Mouse (Mus musculus): ENCODE results near the gene R3hdm2. TPM values are rescaled to one million over a fixed set of nuclear protein-coding genes. Genes with fewer than 3 reads are reported as not detected.

R3hdm2 gene
- total RNA-seq (2021): 122 and 149 TPM in 2 replicates
- long read RNA-seq, partial matches to known transcripts: 14 of 15 reads
- long read RNA-seq, other reads (novel, unspliced or antisense): 1 of 15 reads

DNA sequence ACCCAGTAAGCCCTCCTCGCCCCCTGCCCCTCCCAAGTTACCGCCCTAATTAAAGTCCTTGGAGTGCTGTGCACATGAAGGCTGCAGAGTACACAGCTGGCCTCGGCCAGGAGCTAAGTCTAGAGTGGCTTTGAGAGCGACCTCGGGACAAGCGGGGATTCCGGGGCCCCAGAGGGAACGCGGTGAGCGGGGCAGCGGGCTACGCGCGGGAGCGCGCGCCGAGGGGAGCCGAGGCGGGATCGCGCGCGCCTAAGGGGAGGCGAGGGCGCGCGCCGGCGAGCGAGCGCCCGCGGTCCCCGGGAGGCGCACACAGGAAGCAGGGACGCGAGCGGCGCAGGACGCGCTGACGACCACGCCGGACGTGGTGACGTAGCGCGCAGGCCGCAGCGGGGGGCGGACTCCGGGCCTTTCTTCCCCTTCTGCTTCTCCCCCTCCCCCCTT, at the start of gene R3hdm2:
TSS of gene R3hdm2 (plus strand) at position 77 of the 441 bp plus-strand sequence.
- DNase-seq: peak; percentile 92

DNA sequence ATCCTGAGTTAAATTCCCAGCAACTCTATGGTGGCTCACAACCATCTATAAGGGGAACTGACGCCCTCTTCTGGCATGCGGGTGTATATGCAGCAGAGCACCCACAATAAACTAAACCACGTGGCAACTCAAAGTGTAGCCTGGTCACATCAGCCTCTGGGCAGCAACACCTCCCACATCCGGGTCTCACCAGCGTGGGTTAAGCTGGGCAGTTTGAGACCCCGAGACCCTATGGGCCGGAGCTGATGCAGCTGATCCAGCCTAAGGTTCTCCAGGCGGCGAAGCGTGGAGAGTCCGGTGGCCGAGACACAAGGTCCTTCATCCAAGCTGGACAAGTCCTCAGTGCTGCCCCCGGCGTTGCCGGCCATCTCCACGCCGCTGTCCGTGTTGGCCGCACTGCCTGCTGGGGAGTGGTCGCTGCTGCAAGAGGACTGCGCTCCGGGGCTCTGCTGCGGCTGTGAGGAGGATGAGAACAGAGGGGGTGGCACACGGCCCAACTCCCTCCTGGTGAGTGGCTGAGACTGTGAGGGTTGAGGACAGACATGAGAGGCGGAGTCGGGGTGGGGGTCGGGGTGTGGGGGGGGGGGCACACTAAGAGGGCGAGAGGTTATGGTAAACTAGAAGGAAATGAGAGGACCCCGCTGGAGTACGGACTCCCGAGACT, 47.8 kb upstream of the R3hdm2 start:
- DNase-seq: no peak

DNA sequence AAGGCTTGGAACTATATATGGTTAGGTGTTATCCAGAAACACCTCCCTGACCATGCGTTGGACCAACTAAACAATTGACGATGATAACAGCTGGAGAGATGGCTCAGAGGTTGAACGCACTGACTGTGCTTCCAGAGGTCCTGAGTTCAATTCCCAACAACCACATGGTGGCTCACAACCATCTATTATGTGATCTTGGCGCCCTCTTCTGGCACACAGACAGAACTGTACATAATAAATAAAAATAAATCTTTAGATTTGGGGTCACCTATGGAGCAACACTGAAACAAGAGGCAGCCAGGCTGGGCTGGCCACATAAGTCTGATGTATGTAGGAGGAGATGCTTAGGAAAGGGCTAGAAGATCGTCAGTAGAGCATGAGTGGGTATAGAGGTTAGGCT, 47.0 kb upstream of the R3hdm2 start:
- DNase-seq: no peak

DNA sequence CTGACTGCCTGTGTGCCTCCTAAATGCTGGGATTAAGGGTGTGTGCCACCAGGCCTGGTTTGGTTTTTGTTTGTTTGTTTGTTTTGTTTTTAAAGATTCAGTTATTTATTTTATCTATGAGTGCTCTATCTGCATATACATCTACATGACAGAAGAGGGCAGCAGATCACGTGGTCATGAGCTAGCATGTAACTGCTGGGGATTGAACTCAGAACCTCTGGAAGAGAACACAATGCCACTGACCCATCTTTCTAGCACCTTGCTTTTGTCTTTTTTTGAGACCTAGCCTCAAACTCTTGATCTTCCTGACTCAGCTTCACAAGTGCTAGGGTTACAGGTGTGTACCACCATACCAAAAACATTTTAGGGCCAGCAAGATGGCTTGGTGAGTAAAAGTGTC, 44.9 kb upstream of the R3hdm2 start:
- no peak for DNase-seq

DNA sequence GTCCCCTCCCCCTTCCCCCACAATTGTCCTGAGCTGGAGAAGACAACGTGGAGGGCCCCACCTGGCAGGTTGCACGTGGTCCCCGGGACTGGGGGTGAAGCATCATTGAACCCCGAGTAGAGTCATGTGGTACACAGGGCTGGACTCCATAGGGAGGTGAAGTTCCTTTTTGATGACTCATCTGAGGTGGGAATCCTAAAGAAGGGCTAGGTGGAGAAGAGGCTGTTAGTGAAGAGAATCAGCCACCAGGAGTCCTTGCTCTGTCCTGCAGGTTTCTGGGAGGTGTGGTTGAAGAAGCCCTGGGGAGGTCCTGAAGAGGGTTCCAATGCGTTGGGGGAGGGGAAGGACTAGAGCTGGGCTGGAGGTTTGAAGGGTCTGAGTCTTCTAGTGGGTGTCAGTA, 43.2 kb upstream of the R3hdm2 start:
- DNase-seq: no peak

DNA sequence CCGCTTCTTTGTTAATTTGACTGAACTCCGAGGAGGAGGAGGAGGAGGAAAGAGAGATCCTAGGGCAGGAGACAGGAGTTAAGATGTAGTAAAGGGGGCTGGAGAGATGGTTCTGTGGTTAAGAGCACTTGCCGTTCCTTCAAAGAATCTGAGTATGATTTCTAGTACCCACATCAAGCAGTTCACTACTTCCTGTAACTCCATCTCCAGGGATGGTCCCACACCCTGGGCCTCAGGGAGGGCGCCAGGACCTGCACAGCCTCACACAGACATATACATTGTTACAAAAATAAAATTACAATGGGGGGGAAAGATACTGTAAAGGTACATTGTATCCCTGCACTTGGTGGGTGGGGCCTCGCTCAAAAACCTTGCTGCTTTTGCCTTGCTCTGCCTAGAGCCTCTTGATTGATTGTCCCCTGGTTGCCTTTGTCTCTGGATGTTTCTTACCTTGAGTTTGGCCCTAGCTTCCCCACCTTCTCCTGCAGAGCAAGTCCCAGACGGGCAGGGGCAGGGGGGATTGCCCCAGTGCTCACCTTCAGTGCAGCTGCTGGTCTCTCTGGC, 42.5 kb upstream of the R3hdm2 start:
- DNase-seq: no peak

DNA sequence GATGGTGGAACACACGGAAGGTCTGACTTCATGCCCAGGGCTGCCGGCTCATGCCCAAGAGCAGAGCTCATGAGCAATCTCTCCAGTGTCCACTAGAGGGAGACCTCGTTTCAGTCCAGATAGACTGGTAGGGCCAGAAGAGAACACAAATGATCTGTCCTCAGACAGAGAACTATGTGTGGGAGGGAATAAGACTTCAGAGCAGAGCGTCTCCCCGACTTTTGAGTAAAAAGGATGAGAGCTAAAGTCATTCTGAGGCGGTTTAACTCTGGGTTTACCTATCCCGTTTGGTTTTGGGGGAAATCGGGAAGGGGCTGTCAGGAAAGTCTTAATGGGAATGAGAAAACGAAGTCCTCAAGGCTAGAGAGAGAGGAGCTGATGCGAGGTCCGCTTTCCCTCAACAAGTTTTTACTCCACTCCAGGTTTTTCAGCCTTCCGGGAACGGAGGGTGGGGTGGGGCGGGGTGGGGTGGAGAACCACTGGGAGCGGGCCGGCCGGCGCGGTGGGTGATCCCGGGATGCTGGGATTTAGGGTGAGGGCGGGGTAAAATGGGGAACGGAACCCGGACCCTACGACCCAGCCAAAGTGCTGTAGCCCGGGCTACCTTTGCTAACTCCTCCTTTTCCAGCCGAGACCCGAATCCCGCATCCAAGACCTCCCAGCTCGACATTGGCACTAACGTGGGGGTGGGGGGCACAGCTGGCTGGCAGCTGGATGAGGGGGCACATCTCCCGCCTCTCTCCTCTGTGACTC, 41.0 kb upstream of the R3hdm2 start:
- peak; percentile 73 for DNase-seq

DNA sequence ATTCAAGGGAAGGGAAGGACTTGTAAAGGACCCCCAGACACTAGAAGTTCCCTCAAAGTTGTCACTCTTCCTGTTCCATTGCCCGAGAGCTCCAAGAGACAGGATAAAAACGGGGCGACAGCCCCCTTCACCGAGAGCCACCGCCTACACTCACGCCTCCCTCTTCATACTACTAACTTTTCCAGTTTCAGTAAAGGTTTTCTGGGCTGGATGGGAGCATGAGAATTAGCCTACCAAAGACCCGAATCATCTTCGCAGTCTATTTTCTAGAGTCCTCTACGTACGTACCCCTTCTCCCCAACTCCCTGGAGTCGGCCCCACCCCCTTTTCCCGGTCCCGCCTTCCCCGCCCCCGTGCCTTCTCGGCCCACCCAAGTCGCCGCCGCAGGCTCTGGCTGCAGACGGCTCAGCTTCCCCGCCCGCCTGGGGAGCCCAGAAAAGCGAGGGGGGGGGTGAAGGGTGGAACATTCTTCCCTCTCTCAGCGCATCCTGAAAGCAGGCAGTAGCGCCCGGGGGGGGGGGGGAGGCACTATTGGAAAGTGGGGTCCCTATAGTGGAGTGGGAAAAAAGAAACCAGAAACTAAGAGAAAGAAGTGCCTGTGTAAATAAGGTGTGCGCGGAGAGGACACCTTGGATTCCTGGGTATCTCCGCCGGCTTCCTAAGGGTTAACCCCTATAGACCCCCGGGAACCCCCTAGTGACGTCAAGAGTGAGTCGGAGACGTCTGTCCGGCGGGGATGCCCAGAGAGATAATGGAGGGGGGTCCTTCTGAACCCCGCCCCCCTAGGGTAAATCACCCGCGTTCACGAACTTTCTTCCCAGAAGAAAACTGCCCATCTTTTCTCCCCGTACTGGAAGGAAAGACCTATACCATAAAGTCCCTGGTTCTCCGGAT, 40.2 kb upstream of the R3hdm2 start:
- peak; percentile 61 for DNase-seq

DNA sequence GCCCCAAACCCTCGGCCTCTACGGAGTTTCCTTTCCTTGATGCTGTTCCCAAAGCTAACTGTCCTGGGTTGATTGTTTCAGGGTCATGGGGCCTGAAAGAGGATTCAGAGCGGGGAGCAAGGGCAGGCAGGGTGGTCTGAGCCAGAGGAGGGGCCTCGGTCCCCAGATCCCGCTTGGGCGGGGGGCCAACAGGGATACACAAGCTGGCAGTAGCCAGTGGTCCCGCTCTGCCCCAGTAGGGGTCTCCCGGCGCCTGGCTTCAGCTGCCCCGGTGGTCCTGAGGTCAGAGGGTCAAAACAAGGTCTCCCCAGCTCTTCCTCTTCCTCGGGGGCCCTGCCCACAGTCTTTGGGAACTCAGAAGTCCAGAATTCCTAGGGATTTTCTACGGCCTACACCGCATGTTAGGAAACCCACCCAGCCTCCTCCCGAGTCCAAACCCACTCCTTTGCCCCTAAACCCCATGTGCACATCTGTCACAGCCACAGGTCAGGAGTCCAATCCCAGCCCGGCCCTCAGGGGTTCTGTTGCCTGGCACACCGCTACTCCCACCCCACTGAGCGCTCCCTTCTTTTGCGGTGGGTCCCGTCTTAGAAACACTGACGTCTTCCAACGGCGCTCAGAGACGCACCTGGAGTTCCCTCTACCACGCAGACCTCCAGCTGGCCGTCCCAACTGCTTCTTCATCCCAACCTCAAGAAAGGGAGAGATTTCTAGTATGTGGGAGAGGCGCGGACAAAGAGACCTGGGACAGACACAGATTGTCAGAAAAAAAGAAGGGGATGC, 39.4 kb upstream of the R3hdm2 start:
- no peak for DNase-seq

DNA sequence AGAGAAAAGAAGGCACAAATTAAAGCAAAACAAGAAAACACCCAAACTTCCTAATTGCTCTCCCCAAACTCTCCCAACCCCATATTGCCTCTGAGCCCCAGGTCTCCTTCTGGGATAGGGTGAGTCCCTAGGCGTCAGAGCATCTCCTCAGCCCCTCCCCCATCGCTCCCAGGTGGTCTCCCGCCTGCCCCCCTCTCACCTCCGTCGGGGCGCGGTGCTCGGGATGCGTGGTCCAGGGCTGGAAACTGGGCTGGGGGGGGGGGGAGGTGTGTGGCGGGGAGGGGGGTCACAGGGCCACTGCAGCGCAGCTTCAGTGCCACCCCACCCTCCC, 38.8 kb upstream of the R3hdm2 start:
- DNase-seq: no peak

DNA sequence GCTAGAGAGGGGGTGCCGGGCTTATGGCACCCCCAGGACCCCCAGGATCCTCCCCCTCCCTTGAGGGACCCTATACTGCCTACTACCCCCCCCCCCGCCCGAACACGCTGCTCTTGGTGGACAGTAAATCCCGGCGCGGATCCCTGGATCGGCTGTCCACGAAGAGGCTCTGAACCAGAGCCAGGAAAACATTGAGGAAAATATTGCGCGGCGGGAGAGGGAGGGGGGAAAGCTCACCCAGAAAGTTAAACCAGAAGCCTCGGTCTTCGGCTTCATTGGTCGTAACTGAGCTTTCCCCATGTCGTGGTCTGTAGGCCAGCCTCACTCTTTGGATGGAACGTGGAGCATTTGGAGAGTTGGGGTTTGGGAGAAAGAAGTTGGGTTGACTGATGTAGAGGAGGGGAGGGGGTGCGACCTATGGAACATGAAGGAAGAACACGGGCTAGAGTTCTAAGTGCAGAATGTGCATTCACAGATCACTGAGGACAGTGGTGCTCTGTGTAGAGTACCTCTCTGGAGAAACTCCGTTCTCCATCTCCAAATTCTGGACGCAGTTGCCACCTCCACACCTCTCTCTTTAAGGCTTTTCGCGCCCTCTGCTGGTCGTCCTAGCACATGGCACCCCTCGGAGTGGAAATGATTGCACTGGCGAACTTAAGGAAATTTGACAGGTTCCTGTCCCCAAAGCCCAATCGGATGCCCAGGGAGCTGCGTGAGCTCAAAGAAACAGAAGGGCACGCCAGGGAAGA, 38.1 kb upstream of the R3hdm2 start, which contains the start of gene Gli1:
TSS of gene Gli1 (minus strand) at position 84 of the 749 bp plus-strand sequence.
- DNase-seq: peak; percentile 82

DNA sequence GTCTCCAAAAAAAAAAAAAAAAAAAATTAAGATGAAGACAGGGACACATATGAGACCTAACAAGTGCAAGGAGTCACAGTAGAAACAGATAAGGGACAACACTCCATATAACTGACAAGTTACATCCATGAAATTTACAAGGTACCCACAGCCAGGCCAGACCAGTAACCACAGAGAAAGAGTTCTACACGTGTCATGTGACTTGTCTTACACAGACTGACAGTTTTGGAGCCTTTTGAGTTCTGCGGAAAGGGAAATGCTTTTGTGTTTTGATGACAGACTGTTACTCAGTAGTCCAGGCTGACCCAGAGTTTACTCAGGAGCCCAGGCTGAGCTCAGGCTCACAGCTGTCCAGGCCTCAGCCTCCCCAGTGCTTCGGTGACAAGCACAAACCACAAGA, 37.1 kb upstream of the R3hdm2 start:
- no peak for DNase-seq

DNA sequence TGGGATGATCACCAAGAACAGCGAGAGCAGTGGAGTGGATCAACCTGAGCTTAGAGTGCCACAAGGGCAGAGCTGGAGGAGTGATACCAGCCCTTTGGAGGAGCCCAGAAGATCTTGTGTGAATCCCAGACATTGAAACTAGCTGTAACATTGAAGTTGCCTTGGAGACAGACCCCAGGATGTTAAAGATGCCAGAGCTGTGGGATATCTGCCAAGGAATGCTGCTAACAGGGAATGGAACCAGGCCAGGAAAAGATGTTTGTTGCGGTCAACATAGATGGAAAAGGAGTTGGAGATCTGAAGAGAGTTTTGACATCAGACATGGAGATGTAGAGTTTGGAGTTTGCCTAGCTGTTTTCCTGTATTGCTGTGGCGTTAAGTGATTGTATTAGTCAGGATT, 34.0 kb upstream of the R3hdm2 start:
- no peak for DNase-seq

DNA sequence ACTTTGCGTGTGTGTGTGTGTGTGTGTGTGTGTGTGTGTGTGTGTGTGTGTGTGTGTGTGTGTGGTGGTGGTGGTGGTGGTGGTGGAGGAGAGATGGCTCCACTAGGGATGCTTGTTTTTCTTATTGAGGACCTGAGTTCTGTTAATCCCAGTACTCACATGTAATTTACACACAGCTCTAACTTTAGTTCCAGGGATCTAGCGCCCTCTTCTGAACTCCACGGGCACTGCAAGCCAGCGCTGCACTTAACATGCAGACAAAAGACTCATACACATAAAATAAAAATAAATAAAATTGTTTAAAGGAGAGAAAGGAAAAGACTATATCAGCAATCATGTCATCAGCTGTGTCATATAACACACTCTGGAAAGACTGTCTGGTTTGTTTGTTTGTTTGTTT, 31.2 kb upstream of the R3hdm2 start:
- DNase-seq: no peak

DNA sequence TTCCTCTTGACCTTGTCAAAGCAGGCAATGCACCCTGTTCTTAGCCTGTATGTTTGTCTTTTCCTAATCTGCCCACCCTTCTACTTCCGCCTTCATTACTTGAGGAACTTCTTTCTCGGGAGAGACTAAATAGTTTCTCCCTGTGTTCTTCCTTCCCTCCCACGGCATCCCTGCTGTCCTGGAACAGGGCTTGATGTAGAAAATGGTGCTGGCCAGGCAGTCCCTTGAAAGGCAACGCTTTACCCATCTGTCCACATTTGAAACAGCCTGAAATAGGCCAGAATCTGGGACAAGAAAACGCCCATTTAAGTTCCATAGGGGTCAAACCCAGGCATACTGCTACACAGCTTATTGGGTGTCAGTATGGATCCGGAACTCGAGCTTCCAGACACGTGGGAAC, 30.3 kb upstream of the R3hdm2 start:
- no peak for DNase-seq

DNA sequence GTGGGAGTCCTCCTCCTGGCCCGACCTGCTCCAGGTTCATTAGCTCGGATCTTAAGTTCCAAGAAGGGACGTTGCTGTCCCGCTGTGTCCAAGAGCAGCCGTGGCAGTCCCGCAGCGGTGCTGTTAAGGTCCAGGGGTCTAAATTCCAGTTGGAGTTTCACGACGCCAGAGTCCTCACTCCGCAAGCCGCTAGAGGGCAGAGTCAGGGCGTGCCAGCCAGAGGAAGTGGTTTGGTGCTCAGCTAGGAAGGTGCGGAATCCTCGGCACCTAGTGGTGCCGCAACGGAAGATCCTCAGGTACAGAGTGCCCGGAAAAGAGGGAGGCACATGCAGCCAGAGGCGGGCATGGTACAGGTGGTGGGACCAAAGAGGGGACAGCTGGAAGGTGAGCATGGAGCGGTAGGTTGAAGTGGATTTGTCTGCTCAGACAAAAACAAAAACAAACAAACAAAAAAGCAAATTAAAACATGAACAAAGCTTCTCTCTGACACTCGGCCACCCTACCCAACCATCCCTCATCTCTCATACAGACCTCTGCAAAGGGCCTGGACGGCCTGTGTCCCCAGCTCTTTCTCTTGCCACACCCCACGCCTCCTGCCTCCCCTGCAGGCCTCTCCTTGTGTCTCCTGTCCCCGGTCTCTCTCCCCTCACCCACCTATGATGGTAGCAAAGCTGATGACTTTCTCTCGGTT, 29.4 kb upstream of the R3hdm2 start:
- DNase-seq: peak; percentile 71

DNA sequence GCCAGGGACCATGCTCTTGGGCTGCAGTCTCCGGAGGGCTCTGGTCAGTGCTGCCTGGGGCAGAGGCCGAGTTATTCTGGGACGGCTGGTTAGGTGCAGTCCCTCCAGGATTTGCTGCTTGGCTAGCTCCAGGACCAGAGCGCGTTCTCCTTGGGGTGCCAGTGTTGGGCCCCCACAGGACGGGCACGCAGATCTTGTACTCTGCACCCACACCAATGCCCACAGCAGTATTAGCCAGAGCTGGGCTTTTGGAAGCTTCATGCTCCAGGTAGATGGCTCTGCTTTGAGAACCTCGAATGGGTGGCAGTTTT, 28.9 kb upstream of the R3hdm2 start:
- DNase-seq: no peak

DNA sequence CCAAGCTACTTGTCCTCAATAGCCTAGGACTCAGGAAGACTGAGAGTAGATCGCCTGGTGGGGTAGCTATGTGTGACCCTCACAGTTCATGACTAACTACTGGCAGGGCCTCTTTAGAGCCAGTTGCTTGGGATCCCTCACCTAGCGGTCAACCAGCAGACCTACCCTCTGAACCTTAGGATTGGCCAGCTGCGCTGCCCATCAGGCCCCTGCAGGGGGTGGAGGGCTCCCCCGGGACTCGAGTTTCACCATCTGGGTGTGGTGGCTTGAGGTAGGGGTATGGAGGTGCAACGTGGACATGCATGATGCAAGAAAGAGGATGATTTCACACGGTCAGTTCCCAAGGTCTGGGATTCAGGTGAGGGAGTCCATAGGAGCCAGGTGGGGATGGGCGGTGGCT, 28.4 kb upstream of the R3hdm2 start:
- DNase-seq: no peak

DNA sequence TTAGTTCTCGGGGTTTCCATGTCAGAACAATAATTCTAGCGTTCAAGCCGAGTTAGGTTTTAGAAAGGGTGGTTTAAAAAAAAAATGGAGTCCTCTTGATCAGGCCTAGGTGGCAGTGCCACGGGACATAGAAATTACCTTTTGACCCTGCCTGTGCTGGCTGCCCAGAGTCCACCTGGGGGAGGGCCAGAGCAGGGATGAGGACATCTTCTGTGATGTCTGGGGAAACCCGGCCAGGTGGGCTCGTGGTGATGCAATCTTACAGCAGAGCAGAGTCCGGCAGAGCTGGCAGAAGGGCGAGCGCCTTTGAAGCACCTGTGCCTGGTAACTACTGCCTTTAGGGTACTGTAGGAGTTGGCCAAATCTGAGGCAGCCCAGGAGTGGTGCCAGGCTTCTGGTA, 27.9 kb upstream of the R3hdm2 start:
- no peak for DNase-seq

DNA sequence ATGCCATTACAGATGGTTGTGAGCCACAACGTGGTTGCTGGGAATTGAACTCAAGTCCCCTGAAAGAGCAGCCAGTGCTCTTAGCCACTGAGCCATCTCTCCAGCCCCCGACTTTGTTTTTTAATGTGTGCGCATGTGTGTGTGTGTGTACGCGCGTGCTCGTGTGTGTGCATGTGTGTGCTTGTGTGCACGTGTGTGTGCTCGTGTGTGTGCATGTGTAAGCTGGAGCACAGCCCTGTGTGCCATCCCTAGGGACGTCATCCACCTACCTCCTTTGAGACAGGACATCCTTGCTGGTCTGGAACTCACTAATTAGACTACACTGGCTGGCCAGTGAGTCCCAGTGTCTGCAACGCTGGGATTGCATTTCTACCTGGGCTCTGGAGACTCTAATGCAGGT, 27.4 kb upstream of the R3hdm2 start:
- DNase-seq: no peak

All from adrenal gland, postnatal 25 days (tissue).